Mouse (Mus musculus): Measurements from ENCODE around the gene Otos. TPM values are rescaled to one million over a fixed set of nuclear protein-coding genes. Genes with fewer than 3 reads are reported as not detected.

The Otos gene
- polyA plus RNA-seq, 1 experiment = 0.14 TPM

DNA sequence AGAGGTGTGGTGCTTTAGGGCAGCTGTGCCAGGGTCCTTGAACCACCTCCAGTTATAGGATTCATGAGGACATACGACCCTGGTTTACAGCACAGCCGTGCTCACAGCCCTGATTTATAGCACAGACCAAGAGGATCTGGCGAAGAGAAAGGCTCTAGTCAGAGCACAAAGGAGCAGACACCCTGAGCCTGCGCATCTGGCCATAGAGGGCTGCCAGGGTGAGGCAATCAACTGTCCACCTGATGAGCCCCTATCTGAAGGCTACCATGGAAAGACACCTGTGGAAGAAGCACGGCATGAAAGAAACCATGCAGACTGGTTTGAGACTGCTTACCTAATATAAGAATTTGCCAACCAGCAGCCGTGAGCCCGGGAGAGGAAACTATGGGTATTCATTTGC lies 2.0 kb downstream of the Otos start:
- DNase-seq (ENCODE audit: low spot score) = no peak

DNA sequence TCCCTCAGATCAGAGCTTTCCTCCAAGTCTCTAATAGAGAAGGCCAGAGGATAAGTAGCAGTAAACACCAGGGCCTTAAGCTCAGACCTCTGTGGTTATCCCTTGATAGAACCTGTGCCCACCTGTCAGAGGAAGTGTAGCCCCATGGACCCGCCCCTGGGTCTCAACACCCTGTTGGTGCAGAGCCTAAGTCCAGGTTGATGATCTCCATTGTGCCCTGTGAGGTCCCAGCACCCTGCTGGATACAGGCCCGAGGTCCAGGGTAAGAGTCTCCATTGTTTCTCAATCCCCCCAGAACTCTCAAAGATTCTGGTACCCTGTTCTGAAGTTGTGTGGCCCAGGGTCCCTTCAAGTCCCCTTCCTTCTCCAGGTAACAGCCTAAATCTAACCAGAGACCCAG lies 2.5 kb downstream of the Otos start:
- no peak for DNase-seq (ENCODE audit: low spot score)

DNA sequence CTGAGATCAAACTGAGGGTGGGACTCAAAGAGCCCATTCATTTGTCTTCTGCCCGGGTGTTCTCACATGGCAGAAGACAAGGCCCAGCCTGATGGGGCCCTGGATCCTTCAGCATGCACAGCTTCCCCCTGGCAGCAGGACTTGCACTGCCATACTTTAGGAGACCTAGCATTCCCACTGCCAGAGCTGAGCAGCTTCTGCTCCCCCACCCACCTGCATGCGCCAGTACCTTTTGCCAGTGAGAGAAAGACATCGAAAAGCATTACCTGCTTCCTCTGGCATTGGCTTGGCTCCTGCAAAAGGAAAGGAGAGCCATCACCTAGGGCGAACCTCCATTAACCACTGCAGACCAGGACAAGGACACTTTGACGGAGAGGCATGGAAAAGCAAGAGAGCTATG lies 3.7 kb downstream of the Otos start:
- DNase-seq (ENCODE audit: low spot score) = no peak

DNA sequence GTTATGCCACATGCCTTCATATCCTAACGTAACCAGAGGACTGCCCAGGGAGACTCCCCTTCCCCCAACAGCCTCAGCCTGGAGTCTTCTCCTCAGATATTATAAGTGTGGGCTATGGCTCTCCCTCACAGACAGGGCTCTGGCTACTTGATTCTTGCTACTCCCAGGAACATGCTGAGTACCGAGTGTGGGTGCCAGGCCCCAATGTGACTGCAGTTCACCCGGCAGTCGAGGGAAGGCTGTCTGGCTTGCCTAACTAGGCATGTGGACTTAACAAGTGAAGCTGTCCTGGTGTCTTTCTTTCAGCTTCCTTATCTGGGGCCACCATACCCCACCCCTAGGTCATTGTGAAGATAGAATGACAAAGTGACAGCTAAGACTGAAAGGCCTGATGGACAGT lies 5.0 kb downstream of the Otos start:
- DNase-seq (ENCODE audit: low spot score) = no peak

DNA sequence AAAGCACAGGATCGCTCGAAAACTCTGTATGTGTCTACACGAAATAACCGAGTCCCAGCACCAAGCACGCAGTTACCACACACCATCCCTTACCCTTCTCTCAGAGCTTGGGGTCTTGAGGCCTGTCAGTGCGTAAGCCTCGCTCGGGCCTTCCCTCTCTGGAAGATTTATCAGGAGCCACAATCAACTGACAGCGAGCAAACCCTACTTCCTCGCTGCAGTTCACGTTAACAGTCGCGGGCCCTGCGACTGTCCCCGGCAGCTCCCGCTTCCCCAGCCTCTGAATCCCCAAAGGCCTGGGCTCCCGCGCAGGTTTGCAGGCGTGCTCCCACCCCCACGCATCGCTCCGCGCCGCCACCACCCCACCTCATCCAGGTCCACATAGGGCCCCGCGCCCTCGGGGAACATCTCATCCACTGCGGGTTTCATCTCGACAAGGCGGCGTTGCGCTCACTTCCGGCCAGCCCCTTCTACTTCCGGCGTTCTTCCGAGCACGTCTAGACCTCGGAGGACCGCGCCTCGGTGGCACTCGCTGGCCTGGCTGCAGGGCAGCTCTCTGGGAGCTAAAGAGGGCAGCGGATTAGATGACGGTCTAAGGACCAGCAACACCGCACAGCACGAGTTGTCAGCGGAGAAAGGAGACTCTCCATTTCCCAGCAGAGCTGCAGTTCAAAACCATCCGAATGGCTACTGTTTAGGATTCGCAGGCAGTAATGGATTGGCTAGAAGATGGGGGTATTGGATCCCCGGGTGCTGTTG lies 6.9 kb downstream of the Otos start, which contains the start of gene Cops9:
Cops9 (minus strand) TSS at position 472 of the 759 bp plus-strand sequence.
- DNase-seq (ENCODE audit: low spot score) = peak; percentile 81

DNA sequence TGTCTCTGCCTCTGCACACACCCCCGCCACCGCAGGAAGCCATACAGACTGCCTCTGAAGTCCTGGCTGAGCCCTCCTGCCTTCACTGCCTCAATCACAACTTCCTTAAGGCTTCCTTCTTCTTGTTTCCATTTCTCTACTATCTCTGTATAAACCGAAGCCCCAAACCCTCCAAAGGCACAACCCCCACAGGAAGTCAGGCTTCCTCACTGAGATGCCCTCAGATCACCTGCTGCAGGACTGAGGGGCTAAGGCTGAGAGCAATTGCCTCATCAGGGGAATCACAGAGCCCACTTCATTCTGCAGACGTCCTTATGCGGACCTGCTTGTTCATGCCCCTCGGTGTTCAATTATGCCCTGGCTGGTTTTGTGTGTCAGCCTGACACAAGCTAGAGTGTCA lies 8.2 kb downstream of the Otos start:
- DNase-seq (ENCODE audit: low spot score) = peak; percentile 11

DNA sequence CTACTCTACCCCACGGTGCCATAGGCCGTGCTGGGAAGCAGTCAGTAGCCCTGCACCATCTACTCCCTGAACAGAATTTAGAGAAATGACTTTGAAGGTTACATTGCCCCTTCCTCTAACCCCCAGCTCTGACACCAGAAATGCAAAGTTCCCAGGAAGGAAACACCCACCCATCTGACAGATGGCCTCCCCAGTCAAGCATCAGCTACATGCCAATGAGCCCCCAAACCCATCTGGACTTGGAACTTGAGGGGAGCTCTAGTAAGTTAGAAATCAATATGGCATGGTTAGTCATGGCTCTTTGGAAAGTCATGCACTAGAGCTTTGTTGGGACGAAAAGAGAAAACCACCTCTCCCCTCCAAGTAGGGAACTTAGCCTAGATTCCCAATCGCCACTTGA lies 9.9 kb downstream of the Otos start:
- DNase-seq (ENCODE audit: low spot score) = no peak

DNA sequence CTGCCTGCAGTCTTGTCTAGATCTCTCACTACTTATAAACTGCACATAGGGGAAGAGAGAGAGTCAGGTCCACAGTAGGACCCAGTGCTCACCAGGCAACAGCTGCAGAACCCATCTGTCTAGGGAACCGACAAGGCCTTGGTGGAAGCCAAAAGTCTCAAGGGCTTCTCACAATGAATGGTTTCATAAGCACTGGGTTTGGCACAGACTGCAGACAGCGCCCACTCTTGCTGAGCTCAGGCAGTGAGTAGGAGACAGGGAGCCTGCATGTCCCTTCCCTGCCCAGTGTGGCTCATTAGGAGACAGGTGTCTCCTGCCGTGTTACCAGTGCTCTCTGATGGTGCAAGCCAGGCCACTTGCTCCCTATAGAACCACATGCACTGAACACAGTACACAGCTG lies 10.5 kb downstream of the Otos start:
- no peak for DNase-seq (ENCODE audit: low spot score)

DNA sequence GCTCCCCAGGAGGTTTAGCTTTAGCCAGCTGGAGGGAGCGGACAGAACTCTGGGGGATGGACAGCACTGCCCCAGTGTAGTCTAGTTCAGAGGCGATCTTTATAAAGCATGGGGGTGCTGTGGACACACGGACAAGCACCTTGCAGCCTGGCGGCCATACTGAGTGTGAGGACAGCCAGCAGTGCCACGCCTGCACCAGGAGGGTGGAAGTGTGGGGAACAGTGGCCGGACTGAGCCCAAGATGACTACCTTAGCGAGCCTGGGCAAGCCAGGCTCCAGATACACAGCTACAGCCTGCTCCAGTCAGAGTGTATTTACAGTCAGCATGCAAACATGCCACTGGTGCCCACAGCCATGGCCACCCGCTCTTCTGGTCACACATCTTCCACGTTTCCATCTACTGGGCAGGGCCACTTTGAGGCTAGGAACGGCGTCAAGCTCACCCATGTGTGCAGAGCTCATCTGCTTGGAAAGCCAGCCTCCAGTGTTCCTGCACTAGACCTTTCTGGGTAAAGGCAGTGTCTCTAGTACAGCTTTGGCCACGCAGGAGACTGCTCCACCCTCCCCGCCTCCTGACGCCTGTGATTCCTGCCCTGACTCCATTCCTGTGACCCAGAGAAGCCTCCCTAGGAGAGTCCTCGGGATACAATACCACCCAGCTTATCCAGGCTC lies 11.0 kb downstream of the Otos start:
- DNase-seq (ENCODE audit: low spot score) = no peak

DNA sequence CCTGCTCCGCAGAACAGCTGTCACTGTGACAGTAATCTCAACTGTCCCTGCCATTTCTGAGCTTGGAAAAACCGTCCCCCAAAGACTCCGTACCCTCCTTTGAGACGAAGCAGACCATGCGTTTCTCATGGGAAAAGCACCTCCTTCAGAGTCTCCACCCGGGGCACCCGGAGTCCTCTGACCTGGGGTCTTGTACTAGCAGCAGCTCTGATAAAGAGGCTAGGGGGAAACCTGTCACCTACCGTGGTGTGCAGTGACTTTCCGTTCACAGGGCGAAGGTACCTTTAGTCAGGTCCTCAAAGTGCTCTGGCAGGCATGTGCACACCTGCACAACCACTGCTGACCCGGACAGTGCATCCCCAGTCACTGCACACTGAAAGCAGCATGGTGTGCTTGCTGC lies 12.0 kb downstream of the Otos start:
- DNase-seq (ENCODE audit: low spot score) = no peak

DNA sequence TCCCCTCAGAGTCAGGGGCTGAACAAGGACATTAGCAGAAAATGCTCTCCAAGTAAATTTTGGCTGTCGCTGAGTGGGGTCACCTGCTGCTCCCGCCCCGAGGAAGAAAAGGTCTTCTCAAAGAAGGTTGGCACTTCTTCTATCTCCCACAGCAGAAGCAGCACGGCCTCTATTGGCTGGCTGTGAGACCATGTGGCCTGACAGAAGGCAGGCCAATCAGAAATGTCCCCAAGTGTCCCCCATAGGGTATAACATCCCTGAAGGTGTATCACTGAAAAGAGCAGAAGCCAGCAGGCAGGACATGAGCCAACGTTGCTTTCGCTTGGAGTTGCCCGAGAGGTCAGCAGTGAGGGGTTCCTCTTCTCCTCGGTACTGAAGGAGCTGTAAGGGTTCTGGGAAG lies 12.6 kb downstream of the Otos start:
- DNase-seq (ENCODE audit: low spot score) = no peak

DNA sequence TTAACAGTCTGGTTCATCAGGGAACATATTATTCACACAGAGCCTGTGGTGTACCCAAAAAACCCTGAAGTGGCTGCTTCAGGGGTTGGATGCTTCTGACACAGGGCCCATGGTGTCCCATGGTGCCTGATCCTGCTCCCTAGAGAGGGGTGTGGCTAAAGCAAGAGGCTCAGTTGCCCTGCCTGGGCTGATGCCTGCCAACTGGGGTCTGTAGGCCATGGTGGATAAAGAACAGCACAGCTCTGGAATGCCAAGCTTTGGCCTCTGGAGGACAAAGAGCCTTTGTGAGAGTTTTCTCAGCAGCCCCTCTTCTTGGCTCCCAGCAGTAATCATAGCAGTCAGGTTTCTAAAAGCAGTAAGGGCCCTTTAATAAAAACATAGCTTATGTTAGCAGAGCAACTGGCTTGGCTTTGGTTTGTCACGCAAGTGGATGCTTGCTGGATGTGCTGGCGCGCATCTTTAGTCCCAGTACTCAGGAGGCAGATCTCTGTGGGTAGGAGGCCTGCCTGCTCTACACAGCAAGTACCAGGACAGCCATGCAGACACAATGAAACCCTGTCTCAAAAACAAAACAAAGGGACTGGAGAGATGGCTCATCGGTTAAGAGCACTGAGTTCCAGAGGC lies 13.6 kb downstream of the Otos start:
- no peak for DNase-seq (ENCODE audit: low spot score)

DNA sequence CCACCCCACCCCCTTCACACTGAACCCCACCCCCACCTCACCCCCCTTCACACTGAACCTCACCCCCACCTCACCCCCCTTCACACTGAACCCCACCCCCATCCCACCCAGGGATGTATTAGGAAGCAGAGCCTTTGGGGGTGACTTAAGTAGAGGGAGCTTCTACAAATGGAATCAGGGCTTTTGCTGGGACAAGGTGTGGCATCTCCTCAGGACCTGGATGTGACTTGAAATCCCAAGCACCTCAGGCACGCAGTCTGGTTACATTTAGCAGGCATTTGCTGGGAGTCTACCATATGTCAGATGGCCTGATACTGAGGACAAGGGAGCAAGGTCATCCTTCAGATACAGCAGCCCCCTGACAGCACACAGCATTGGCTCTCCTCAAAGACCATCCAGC lies 14.1 kb downstream of the Otos start:
- DNase-seq (ENCODE audit: low spot score) = no peak

DNA sequence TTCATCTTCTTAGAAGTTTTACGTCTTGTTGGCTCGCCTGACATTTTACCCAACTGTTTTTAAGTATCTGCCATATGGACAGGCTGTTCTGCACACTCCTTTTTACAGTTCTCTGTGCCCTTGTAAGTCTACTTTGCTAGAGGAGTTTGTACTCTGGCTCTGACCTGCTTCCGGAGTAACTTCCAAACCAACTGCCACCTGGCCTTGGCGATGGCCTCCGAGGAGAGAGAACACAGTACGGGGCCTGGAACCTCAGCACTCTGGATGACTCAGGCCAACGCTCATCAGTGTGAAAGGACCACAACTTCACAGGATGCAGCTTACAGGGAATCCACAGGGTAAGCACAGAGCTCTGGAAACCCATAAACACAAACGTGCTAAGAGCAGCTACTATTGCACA lies 14.9 kb downstream of the Otos start:
- DNase-seq (ENCODE audit: low spot score) = no peak

DNA sequence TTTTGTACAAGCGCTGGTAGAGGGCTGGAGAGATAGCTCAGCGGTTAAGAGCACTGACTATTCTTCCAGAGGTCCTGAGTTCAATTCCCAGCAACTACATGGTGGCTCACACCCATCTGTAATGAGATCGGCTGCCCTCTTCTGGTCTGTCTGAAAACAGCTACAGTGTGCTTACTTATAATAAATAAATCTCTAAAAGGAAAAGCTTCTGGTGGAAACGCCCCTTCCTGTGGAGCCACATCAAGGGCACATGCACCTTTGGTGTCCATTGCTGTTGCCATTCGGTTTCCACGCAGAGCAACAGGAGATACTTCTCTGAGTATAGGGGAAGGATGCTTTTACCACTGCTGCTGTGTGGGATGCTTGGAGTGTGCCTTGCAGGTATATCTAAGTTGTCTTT lies 15.7 kb downstream of the Otos start:
- no peak for DNase-seq (ENCODE audit: low spot score)

DNA sequence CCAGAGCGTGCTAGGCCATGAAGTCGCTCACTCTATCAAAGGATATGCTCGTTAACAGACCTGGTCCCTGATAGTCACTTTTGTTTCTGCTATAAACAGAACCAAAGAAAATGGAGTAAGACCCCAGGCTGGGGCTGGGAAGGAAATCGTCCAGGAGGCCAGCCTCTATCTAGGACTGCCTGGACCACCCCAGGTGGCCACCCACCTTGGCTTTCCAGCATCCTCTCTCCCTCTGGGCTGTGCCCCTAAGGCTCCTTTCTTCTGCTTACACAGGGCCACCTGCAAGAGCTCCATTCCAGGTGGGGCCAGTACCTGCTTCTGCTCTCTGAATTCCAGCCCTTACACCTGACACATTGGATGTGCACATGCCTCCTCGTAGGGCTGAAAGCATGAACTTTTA lies 16.4 kb downstream of the Otos start:
- DNase-seq (ENCODE audit: low spot score) = no peak

DNA sequence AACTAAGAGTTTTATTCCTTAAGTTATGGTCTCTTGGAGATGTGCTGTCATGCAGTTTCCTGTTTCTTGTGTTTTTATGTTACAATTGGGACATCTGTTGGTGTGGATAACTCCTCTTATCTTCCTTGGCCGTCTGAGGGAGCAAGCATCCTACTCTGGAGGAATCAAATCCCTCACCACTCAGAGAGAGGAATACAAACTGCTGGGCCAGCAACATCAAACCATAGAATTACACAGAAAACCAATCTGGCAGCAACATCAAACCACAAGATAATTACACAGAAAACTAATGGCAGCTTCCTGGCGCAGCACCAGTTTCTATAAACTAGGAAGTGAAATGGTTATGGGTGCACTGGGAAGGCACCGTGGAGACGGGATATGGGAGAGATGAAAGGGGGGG lies 20.4 kb downstream of the Otos start:
- DNase-seq (ENCODE audit: low spot score) = no peak

DNA sequence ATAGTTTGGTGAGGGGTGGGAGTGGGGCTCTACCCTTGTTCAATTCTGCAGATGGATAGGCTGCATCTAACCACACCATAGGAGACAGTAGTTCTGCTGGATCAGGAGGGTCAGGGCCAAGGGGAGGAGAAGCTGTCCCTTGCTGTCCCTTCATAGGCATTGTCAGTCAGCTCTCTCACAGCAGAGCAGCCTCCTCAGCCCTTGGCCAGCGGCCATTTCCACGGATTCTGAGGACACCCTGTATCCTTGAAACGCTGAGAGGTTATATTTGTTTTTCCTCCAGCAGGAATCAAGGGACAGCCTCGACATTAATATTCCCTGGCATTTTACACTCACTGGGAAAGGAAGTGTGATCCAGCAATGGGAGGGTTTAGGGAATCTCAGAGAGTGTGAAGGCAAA lies 30.3 kb downstream of the Otos start:
- DNase-seq (ENCODE audit: low spot score) = no peak

DNA sequence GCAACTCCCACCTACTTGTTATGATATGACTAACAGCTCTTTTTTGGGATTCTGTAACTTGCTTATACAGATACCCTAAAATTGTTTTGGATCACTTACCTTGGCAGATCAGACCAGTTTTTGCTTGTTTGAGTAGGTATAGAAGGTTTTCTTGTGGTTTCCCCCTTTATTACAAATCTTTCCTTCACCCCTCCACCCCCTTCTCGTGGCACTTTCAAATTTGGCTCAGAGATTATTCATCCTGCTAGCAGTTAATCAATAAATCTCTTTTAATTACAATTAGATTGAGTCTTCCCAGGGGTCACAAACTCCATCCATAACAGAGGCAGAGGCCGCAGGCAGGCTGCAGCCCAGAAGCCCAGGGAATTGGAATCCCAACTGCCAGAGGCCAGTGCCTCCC lies 31.2 kb downstream of the Otos start, which contains the start of gene Olfr12:
Olfr12 (plus strand) TSS at position 301 of the 400 bp plus-strand sequence.
- no peak for DNase-seq (ENCODE audit: low spot score)

DNA sequence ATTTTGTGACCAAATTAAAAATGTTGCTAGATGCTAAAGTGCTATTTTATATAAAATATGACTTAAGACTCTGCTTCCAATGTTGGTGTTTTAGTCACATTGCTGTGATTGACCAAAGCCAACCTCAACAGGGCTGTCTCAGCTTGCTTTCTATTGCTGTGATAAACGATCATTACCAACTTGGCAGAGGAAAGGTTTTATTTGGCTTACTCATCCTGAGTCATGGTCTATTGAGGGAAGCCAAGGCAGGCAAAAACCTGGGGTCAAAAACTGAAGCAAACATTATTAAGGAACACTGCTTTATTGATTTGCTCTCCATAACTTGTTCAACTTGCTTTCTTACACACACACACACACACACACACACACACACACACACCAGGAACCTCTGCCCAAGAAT lies 32.6 kb downstream of the Otos start:
- DNase-seq (ENCODE audit: low spot score) = no peak

DNA sequence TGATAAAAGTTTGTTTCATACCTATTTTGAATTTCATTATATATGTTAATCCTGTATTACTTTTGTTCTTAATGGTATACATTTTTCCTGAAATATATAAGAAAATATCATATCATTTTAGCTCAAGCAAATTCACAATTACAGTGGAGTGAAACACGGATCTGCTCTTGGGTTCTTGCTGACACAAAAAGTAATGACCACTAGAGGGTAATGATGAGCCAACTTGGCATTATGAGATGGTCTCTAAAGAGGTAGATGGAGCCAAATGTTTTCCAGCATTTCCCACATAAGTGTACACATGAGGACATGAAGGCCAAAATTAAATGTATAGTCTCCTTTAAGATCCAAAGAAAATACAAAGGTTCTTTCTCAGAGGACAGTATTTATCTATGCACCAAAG lies 34.1 kb downstream of the Otos start:
- DNase-seq (ENCODE audit: low spot score) = no peak

DNA sequence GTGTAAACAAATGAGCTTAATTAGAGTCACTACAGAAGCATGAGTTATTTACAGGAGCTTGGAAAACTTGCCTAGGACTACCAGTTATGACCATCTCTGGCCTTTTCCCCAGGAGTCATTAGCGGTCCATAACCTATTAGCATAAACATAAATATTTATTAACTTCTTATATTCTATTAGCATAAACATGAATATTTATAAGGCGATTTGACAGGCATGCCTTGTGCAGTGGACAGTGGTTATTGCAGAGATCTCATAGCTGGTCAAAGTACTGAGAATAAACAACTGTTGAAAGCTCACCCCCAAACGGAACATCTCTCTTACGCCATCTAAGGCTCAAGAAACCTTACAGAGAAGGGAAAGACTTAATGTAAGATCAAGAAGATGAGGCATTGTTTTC lies 35.5 kb downstream of the Otos start:
- DNase-seq (ENCODE audit: low spot score) = no peak

DNA sequence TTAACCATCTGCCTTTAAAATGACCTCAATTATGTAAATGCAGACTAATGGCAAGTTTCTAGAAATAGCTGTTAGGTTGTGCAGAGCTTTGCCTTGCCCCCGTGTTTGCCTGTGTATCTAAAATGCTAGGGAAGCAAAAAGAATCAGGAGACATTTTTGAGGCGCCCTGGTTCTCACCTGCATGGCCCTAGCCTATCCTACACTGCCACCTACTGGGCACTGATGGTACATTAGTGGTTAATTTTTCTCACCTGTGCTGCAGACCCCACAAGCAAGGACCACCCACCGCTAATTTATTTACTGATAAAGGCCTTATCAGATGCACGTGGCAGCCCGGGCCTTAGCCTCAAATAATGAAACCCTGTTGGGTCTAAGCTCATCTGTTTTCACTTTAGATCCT lies 37.6 kb downstream of the Otos start:
- no peak for DNase-seq (ENCODE audit: low spot score)
